Mouse (Mus musculus) liver, embryonic 14.5 days (tissue): ENCODE measurements around the gene Ntf3. TPM values are rescaled to one million over a fixed set of nuclear protein-coding genes. Genes with fewer than 3 reads are reported as not detected.

ENCODE experiments used
- ATAC-seq: fragments of 200-750 bp; cut with Nextera tagmentation; 2 replicates; pipeline ENCODE4 v1.8.0; 2017; ENCODE audit warnings: moderate number of reproducible peaks, mild to moderate bottlenecking, moderate library complexity; ENCODE audit not compliant: insufficient read depth
- DNase-seq, 3 experiments: peaks; one replicate each; pipeline ENCODE4 v3.0.0-alpha.2; 2012 to 2013; ENCODE audit warnings: low read depth in 3 of 3, low spot score in 3 of 3
- H3K27ac ChIP-seq: fragments of 300-500 bp; sonication (generic); 2 replicates; pipeline ENCODE4 v1.5.1; 2014; ENCODE audit warnings: moderate library complexity, mild to moderate bottlenecking, control low read depth, inconsistent platforms
- H3K27me3 ChIP-seq: fragments of 300-500 bp; sonication (generic); 2 replicates; pipeline ENCODE4 v1.6.1; 2014; ENCODE audit warnings: mild to moderate bottlenecking, low read length, moderate library complexity; ENCODE audit not compliant: control insufficient read depth, insufficient read depth
- H3K36me3 ChIP-seq: fragments of 300-500 bp; sonication (generic); replicated peaks from 2 replicates; pipeline ENCODE4 v1.6.1; 2014; ENCODE audit warnings: low read depth; ENCODE audit not compliant: control insufficient read depth, insufficient read depth
- H3K4me1 ChIP-seq, 2 experiments: fragments of 200-500 bp in 1 of 2; fragments of 300-500 bp in 1 of 2; sonication (generic) in 1 of 2; replicated peaks; 2 replicates each; pipeline ENCODE4 v1.6.1; 2012 to 2014; ENCODE audit warnings: antibody characterized with exemption in 1 of 2, inconsistent platforms in 1 of 2, low read length in 1 of 2; ENCODE audit not compliant: control insufficient read depth in 2 of 2, insufficient read depth in 2 of 2
- H3K4me2 ChIP-seq: fragments of 300-500 bp; sonication (generic); 2 replicates; pipeline ENCODE4 v1.6.1; 2014; ENCODE audit warnings: low read depth, mild to moderate bottlenecking, control low read depth, moderate library complexity
- H3K4me3 ChIP-seq, 2 experiments: fragments of 200-500 bp in 1 of 2; fragments of 300-500 bp in 1 of 2; sonication (generic) in 1 of 2; 2 replicates each; pipeline ENCODE4 v1.5.1; 2012 to 2014; ENCODE audit warnings: low read depth in 2 of 2, low read length in 2 of 2, mild to moderate bottlenecking in 2 of 2, control low read depth in 1 of 2, inconsistent platforms in 1 of 2, moderate library complexity in 1 of 2; ENCODE audit not compliant: insufficient read depth in 1 of 2
- H3K9ac ChIP-seq: fragments of 300-500 bp; sonication (generic); replicated peaks from 2 replicates; pipeline ENCODE4 v1.6.1; 2014; ENCODE audit warnings: mild to moderate bottlenecking, control low read depth, moderate library complexity
- H3K9me3 ChIP-seq: fragments of 300-500 bp; sonication (generic); 2 replicates; pipeline ENCODE4 v1.6.1; 2016; ENCODE audit warnings: low read length, mixed read lengths; ENCODE audit not compliant: control insufficient read depth
- CTCF ChIP-seq: IDR thresholded peaks from 2 replicates; pipeline ENCODE4 v1.5.1; 2016; ENCODE audit warnings: antibody characterized with exemption, low read depth, control low read depth
- EP300 ChIP-seq: IDR thresholded peaks from 2 replicates; pipeline ENCODE4 v1.6.1; 2016; ENCODE audit warnings: antibody characterized with exemption, low read depth
- WGBS: fragments of 180-500 bp; shearing (Covaris S2); extraction: QIAGEN DNeasy Blood & Tissue Kit; methylation state at CpG from one replicate; pipeline ENCODE4 v1.1.7; 2014; ENCODE audit not compliant: insufficient replicate concordance; 5-methylcytosine and 5-hydroxymethylcytosine counted together
- polyA plus RNA-seq, 2 experiments: library from polyadenylated mRNA; depleted of rRNA in 1 of 2; stranded (reverse) in 1 of 2; unstranded in 1 of 2; fragments of >200 nt; fragmentation: Nextera tagmentation in 1 of 2; extraction: Ambion mirVana in 1 of 2; gene quantifications; 2 replicates each; pipeline versions ENCODE4 v1.2.1 to v1.2.3; 2012 to 2014

The Ntf3 gene
- polyA plus RNA-seq, 2 experiments, result 0.20 to 0.38 TPM

DNA sequence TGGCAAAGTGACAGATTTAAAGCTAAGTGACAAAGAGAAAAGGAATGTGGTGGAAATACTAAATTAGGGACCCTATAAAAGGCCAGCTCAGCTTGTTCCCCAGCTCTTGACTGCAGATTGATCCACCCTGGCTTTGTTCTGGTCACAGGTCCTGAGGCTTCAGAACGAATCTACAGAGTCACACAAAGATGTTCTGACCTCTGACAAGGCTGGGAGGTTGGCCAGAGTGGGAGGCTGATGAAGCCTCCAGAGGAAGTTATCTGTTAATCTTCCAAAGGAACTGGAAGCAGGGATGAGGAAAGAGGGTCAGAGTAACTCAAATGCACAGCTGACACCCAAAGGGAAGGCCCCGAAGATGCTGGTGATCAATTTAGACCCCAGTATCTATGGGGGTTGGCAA is 59.3 kb downstream of the Ntf3 start:
- no peak for TF ChIP-seq EP300
- no peak for TF ChIP-seq CTCF
- Histone ChIP-seq H3K4me2 (no peak overlapping the region), H3K9ac (no peak overlapping the region), H3K27ac (no peak overlapping the region), H3K36me3 (no peaks in the 10 kb centered on the region), H3K27me3 (no peaks in the 10 kb centered on the region), H3K4me1 (no peaks in the 10 kb centered on the region), H3K9me3 (no peaks in the 10 kb centered on the region), H3K4me3 (no peak overlapping the region)
- DNase-seq (no peak), ATAC-seq (no peak)
- 30% methylated on average over 2 of the region's 2 CpGs for WGBS

DNA sequence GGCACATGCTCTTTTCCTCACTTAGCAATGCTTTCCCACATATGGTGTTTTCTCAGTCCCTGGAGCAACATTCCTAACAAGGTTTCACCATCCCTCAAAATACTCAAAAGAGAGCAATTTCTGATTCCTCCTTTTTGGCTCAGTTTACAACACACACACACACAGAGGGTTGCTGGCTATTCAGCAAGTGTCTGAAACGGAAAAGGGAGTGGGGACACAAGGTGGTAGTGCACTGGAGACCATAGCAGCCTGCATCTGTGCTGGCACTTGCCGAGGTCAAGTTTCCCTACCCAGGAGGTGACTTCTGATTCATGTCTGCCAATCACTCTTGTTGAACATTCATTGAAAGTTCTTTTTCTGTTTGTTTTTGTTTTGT is 59.9 kb downstream of the Ntf3 start:
- no peaks in the 10 kb centered on the region for H3K9me3 ChIP-seq
- no peaks in the 10 kb centered on the region for H3K36me3 ChIP-seq
- 50% methylated on average over 2 of the region's 2 CpGs for WGBS
- no peak for TF ChIP-seq CTCF
- TF ChIP-seq EP300, result no peak
- H3K27ac ChIP-seq, result no peak overlapping the region
- no peak overlapping the region for H3K4me3 ChIP-seq
- no peak for DNase-seq
- H3K9ac ChIP-seq, result no peak overlapping the region
- no peaks in the 10 kb centered on the region for H3K27me3 ChIP-seq
- no peak for ATAC-seq
- no peaks in the 10 kb centered on the region for H3K4me1 ChIP-seq
- no peak overlapping the region for H3K4me2 ChIP-seq

DNA sequence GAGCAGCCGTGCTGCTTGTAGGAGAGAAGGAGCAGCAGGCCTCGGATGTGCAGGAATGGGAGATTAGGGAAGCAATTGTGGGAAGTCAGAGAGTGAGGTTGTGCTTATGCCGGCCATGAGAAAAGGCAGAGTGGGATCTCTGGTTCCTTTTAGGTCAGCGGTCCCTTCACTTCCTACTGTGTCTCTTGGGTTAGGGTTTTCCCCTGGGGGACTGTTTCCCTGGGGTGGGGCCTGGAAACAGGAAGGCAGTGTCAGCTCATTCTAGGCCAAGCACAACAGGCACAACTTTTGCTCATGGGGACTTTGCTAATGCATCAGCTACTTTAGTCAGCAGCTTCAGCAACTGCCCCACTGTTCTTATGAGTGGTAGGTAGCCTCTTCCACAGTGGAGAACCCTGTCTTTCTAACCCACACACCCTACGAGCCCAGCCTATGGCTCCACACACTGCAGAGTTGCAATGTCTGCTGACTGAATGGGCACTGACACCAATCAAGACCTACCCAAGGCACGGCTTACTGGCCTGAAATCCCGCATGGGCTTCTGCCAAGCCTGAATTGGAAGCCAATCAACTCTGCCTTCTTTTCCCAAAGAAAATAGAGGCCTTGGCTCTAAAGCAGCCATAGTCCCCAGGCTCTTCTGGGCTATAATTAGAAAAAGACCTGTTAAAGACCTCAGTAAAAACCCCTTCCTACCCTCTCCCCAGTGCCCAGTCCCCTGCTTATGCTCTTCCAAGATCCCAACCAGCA is 60.5 kb downstream of the Ntf3 start:
- H3K27me3 ChIP-seq, result no peaks in the 10 kb centered on the region
- no peak overlapping the region for H3K9ac ChIP-seq
- TF ChIP-seq EP300, result no peak
- TF ChIP-seq CTCF, result no peak
- no peak for ATAC-seq
- no peaks in the 10 kb centered on the region for H3K36me3 ChIP-seq
- 48% methylated on average over 7 of the region's 7 CpGs for WGBS
- H3K4me2 ChIP-seq, result no peak overlapping the region
- no peak overlapping the region for H3K4me3 ChIP-seq
- H3K4me1 ChIP-seq, result no peaks in the 10 kb centered on the region
- no peak for DNase-seq
- no peak overlapping the region for H3K27ac ChIP-seq
- no peaks in the 10 kb centered on the region for H3K9me3 ChIP-seq

DNA sequence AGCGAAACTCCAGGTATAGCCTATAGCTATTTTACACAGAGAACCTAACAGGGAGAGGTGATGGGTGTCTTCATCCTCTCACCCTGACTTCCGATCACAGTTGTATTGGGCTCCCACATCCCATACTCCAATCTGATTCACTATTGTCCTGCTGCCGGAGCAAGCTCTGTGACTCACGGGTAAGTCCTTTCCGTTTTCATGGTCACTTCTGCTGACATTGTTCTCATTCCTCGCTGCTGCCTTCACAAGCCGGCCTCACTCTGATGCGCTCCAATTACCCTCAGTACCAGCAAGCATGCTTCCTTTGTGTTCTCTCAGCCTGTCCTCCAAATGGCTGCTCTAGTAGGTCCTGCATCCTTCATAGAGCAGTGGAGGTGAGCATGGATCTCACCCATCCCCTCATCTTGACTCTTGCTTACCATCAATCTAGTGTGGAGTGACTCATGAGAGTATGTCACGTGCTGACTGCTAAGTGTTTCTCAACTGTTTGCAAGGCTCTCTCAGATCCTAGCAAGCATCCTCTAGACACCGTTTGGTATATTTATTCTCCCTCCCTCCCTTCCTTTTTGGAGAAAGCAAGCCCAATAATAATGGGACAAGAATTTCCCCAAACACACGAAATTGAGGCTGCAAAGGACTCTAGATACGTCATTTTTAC is 61.5 kb downstream of the Ntf3 start:
- no peak for DNase-seq
- H3K9ac ChIP-seq, result no peak overlapping the region
- H3K4me2 ChIP-seq, result no peak overlapping the region
- no peaks in the 10 kb centered on the region for H3K27me3 ChIP-seq
- H3K27ac ChIP-seq, result no peak overlapping the region
- 54% methylated on average over 12 of the region's 12 CpGs for WGBS
- H3K4me3 ChIP-seq, result no peak overlapping the region
- no peaks in the 10 kb centered on the region for H3K36me3 ChIP-seq
- TF ChIP-seq CTCF (no peak), EP300 (no peak)
- no peaks in the 10 kb centered on the region for H3K9me3 ChIP-seq
- no peaks in the 10 kb centered on the region for H3K4me1 ChIP-seq
- no peak for ATAC-seq

DNA sequence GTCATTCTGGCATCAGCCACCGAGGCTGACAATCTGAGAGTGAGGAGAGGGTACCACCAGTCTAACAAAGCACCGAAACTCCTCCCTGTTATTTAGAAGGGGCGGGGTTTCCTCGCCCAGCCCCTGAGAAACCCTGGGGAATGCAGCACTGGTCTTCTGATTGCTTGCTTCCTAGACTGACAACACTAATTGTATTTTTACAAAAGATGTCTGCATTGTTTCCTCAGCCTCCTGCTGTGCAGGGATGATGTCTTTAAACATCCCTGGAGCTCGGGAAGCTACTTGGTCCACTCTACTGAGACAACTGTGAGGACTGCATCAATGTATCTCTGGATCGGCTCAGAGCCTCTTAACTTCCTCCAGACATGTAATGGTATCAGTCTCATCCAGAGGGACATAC is 64.1 kb downstream of the Ntf3 start:
- Histone ChIP-seq H3K27me3 (no peaks in the 10 kb centered on the region), H3K27ac (no peak overlapping the region), H3K4me2 (no peak overlapping the region), H3K9ac (no peak overlapping the region), H3K36me3 (no peaks in the 10 kb centered on the region), H3K4me3 (no peak overlapping the region), H3K9me3 (no peaks in the 10 kb centered on the region), H3K4me1 (no peaks in the 10 kb centered on the region)
- ATAC-seq, result no peak
- WGBS, result 62% methylated on average over 6 of the region's 6 CpGs
- TF ChIP-seq EP300, result no peak
- no peak for TF ChIP-seq CTCF
- DNase-seq, result no peak
